Mouse (Mus musculus): Measurements from ENCODE around the gene Gm49352. TPM values are rescaled to one million over a fixed set of nuclear protein-coding genes. Genes with fewer than 3 reads are reported as not detected.
"Not testable (repeated sequence)": the region's sequence is repeated elsewhere in the genome, so short reads cannot be mapped to it uniquely, and the experiment has no call there.

The Gm49352 gene
- not detected for total RNA-seq (2022)

GRCm38 (mm10) chr13:61568074-61568473 lies at the start of gene Gm49352:
Gene Gm49352 (minus strand): TSS chr13:61568174.
- not testable (repeated sequence) for DNase-seq (ENCODE audit: low spot score in 2 of 2)

- DNase-seq (ENCODE audit: low spot score in 2 of 2): no peak
Measured at GRCm38 (mm10) chr13:61570027-61570426, 2.1 kb upstream of the Gm49352 start, which contains the start of gene Cts3. Gene Cts3 (minus strand): TSS chr13:61570127.

GRCm38 (mm10) chr13:61541631-61542030 lies 26.3 kb downstream of the Gm49352 start, which contains the start of gene Ctsm:
Gene Ctsm (minus strand): TSS chr13:61541839.
- no peak for DNase-seq (ENCODE audit: low spot score in 2 of 2)

Other genes with a start within 250 kb of the Gm49352 start
- not detected for gene Cts7, start 210.0 kb downstream of the Gm49352 start, total RNA-seq (2022)
- gene Ctsm, start 26.3 kb downstream of the Gm49352 start, total RNA-seq (2022): not detected
- gene Cts3, start 2.0 kb upstream of the Gm49352 start, total RNA-seq (2022): not detected

Data from left cerebral cortex, adult 8-10 months (tissue).